Mouse (Mus musculus) mature B cell (primary cell): Measurements from ENCODE around the gene Siva1.

Experiments used
- in situ Hi-C: fragments of 300-500 bp; cut with MboI; formaldehyde crosslinking; loops from 2 replicates; pipeline ENCODE4 v1.14.3; 2019

Gene Siva1

DNA sequence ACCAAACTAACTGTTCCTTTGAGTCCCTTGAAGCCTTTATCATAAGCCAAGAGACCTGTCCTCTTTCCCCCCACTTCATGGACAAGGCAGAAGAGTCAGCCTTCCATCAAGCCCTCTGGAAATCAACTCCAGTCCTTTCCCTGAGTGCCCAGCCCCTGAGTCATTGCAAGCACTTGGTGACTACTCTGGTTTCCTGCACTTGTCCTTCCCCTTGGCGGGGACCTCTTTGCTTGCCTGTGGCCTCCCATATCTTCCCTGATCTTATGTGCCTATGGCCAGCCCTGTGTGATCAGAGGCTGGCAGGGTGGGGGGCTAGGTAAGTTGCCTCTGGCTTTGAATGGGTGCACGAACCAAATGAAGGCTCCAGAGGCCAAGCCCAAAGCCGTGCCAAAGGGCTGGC, 22.6 kb upstream of the Siva1 start:
- in situ Hi-C loops: no loop called here

DNA sequence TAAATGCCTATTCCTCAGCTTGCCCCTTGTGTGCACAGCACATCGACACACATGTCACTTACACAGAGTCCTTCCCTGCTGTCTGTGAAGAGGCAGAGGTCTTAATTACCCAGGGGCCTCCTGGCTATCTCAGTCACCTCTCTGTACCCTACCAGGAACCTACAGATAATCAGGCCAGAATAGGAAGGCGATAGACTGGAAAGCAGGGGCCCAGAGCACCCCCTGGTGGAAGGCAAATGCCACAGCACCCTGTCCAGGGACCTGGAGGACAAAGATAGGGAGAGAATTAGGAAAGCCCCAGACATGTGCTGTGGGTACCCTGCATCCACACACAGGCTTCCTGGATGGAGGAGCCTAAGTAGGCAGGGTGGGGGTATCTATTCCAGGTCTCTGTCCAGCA, 20.7 kb upstream of the Siva1 start:
- in situ Hi-C loops: no loop called here

DNA sequence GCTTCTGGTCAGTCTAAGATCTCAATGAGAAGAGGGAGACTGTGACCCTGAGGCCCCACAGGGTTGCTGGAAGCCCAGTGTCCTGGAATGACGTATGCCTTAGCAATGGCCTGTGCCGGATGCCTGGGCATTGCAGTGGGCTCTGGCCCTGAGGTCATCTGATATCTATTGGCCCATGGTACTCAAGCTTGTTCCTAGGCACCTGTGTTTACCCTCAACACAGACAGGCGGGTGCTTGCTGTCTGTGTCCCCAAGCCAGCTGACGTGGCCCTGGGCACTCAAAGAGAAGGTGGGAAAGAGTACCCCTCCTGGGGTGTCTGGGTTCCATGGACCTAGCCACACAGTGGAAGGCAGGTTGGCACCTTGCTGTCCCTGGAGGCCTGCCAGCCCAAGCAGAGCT, 18.8 kb upstream of the Siva1 start:
- in situ Hi-C loops: no loop called here

DNA sequence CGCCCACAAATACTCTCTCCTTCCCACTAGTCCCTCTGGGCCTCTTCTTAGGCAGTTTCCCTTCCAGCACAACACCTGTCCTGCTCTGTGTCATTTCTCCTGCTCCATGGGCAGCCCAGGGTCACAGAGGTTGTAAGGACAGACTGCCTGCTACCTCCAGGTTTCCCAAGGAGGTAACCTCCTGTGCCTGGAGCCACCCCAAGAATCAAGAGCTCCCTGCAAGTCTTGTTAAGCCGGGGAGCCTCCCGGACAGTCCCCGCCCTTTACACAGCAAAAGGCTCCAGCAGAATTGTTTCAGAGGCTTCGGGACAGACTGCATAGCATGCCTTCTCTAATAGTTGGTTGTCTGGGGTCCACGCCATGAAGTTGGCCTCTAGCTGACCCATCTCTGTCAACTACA, 18.0 kb upstream of the Siva1 start:
- in situ Hi-C loops: no loop called here

DNA sequence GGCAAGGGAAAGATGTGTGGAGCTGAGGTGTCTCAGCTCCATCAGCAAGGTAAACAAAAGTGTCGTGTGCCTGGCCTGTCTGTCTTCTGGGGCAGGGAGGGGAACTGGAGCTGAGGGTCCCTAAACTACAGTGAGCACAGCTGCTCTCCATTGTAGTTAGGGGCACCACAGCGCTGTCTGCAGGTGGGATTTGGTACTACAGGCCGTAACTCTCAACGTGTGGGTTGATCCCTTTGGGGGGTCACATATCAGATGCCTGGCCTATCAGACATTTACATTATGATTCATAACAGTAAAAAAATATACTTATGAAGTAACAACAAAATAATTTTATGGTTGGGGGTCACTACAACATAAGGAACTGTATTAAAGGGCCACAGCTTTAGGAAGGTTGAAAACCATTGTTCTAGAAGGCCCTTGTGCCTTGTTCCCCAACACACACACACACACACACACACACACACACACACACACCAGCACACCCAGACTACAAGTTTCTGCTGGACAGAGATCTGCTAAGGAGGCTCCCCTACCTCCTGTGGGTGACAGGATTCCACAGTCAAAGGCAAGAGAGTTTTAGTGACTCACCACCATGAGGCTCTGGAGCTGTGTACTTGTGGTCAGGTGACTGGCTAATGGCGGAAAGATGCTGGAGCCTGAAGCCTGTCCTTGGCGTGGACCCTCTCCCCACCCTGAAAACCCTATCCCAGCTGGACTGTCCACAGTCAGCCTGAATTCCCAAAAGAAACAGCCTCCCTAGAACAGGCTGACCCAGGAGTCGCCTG, 17.2 kb upstream of the Siva1 start:
- in situ Hi-C loops: no loop called here

DNA sequence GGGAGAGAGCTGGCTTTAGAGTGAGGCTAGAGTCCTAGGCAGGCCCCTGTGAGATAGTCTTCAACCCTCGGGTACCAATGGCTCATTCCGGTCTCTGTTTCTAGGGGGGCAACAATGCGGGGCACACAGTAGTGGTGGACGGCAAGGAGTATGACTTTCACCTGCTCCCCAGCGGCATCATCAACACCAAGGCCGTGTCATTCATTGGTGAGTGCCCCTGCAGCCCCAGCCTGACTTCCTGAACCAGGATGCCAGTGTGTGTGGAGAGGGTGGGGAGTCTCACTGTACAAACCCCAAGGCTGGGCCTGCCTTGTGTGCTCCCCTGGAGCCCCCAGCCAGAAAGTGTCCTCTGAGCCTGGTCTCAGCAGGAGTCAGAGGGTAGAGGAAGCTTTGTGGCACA, 16.3 kb upstream of the Siva1 start:
- in situ Hi-C loops: no loop called here

DNA sequence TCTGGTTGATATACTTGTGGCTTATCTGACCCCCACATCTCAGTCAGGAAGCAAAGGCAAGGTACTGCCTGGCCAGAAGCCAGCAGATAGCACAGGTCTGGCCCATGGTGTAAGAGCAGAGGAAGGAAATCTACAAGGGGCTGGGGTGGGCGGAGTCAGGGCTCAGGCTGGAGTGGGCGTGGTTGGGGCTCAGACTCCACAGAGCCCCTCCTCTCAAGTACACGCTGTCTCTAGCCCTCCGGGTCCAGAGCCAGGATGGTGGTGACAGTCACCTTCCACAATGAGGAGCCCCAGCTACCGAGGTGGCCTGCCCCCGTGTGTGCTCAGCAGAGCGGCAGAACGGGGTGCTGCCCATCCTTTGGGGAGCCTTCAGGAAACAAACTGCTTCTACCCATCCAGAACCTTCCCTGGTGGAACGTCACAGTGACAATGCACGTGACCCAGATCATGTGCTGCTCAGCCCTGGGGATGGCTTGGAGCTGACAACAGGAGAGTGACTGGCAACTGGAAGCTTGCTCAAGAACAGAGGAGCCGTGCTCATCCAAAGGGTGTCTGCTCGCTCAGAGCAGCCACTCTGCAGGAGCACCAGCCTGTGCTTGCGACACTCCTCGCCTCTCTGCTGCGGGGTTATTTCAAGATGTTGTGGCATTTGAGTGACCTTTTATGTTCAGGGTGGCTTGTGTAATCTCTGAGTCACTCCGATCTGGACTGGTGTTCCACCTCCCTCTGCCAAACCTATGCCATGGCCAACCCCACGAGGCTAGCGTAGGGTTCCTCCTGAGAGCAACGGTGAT, 15.4 kb upstream of the Siva1 start:
- in situ Hi-C loops: no loop called here

DNA sequence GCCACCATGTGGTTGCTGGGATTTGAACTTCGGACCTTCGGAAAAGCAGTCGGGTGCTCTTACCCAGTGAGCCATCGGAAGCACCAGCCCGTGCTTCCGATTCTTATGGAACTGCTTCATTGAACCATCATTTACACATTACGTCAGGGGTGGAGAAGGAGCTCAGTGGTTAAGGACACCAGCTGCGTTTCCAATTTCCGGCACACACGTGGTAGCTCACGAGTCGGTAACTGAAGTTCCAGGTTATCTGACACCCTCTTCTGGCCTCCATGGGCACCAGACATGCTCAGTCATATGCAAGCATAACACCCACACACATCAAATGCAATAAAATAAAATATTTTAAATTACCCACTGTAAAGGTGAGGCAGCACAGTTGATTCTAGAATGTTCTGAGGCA, 14.4 kb upstream of the Siva1 start:
- in situ Hi-C loops: no loop called here

DNA sequence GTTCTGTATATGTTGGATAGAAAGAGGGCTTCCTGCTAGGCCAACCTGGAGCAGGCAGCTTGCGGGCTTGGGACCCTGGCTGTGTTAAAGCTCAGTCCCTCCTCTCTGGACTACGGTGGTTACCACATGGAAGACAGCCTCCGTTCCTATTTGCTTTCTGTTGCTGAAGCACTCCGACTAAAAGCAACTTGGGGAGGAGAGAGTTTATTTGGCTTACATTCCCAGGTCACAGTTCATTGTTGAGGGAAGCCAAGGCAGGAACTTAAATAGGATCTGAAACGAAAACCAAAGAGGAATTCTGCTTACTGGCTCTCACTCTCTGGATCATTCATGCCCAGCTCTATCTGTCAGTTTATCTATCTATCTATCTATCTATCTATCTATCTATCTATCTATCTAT, 13.7 kb upstream of the Siva1 start:
- in situ Hi-C loops: no loop called here

DNA sequence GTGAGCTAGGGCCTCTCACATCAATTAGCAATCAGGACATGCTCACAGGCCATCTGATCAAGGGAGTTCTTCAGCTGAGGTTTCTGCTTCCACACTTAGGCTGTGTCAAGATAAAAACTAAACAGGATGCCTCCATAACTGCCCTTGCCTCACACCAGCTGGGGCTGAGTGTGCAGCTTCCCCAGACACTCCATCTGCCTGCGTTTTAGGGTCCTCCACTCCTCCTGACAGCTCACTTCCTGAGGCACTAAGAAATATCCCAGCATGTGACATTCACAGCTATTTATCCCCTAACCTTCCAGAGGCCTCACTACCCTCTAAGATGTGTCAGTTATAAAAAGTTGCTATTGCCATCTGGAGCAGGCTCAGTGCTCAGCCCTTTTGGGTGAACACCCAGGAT, 13.0 kb upstream of the Siva1 start:
- in situ Hi-C loops: no loop called here

DNA sequence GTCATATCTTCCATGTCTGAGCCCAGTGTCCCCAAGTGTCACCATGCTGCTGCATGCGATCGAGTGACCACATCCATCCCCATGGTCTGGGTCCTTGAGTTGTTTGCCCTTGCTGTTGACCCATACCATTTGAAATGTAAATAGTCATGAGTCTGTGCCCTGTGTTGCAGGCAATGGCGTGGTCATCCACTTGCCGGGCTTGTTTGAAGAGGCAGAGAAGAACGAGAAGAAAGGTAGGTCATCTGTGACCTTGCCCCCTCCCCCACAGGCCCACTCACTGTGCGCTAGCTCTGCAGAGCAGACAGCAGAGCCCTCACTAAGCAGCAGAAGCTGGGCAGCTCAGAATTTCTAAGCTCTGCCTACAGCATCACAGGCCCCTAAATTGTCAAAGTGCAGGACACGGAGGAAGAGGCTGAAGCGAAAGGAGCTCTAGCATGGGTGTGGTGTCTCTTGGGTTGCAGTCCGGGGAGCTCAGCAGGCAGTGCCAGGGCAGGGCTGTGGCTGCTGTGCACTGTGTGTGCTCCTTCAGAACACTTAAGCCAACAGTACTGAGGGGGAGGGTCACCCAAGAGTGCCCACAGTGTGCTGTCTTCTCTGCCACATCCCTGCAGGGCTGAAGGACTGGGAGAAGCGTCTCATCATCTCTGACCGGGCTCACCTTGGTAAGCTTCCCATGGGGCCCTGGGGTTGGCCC, 12.2 kb upstream of the Siva1 start:
- in situ Hi-C loops: no loop called here

DNA sequence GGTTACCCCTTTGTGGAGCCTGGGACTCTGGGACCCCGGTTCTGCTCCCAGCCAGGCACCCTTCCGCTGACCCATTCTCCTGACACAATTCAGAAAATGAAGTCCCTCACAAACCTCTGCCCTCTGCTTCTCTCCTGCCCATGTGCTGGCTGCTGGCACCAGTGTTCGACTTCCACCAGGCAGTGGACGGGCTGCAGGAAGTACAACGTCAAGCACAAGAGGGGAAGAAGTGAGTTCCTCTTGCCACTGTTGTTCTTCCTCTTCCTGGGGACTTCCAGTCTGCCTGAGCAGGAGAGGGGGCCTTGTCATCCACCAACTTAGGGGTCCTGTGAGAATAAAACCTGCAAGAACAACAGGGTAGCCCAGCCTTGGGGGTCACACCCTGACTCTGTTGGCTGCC, 11.6 kb upstream of the Siva1 start:
- in situ Hi-C loops: no loop called here

DNA sequence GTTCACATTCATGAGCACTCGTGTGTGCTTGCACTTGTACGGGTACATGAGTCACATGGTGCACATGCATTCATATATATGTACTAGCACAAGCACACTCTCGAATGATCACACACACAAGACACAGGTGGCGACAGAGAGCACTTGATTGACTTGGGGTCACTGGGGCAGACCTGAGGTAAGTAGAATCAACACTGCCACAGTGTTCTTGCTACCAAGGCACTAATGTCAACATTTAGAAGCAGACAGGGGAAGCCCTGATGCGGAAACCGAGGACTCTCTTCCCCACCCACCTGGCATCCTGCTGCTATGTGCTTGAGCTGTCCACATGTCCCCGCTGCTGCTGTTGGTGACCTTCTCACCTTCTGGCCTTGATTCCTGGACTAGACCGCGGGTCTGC, 10.8 kb upstream of the Siva1 start:
- in situ Hi-C loops: no loop called here

DNA sequence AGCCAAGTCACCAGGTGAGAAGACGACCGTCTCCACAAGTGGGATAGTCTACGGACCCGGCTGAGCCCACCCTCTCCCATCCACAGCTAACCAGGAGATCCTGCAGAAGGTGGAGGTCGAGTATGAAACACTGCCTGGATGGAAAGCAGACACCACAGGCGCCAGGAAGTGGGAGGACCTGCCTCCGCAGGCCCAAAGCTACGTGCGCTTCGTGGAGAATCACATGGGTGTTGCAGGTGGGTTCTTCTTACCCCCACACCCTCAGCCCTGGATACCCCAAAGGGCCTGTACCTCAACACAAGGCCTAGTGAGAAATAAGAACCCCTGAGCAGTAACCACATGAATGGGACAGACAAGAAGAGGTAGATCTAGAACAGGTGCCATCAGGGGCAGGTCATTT, 5.0 kb upstream of the Siva1 start:
- in situ Hi-C loops: no loop called here

DNA sequence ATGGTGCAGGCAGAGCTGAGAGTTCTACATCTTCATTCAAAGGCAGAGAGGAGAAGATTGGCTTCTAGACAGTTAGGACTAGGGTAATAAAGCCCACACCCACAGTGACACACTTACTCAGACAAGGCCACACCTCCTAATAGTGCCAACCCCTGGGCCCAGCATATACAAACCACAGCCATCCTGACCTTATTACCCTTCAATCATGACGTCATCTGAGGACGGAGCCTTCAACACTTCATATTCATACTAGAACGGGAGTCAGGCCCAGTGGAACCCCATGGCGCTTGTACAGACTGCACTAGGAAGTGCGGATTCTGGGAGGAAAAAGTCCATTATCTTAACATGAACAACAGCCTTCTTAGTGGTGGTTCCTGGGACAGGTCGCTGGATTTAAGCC, 1.4 kb upstream of the Siva1 start:
- in situ Hi-C loops: no loop called here

DNA sequence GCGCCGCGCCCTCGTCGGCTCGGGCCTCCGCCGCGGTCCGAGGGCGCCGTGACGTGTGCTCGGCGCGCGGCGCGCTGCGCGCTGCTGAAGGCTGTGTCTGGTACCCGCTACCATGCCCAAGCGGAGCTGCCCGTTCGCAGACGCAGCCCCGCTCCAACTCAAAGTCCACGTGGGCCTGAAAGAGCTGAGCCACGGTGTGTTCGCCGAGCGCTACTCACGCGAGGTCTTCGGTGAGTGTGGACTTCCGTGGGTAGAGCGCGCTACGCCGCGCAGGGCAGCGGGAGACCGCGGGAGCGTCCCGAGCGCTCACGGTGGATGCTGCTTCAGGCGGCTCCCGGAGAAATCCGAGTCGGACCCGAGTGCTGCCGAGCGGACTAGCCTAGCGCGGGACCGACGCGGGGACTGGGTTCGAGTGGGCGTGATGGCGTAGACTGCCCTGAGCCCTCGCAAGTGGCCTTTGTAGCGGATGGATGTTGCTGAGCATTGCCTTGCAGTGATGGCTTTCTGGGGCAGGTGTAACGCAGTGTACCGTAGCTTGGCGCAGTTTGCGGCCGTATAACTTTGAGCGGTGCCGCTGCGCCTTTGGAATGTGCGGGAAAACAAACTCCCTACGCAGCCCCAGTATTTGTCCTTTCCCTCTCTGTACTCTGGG, 502 bp downstream of the Siva1 start:
- in situ Hi-C loops: no loop called here

DNA sequence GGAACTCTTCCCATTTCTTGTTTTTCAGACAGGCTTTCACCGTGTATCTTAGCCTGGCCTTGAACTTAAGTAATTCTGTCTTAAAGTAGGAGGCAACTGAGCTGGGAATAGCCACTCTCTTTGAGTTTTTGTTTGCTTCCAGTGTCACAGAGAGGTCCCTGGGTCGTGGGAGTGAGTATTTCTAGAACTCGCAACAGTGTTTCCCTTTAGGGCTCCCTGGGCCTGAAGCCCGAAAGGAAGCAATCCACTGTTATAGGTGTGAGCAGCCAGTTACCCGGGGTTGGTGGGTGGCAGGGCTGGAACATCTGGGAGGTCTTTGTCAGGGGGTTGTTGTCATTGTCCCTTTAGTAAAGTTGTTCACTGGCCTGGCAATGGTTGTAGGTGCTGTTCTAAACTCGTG, 1.7 kb downstream of the Siva1 start:
- in situ Hi-C loops: no loop called here

DNA sequence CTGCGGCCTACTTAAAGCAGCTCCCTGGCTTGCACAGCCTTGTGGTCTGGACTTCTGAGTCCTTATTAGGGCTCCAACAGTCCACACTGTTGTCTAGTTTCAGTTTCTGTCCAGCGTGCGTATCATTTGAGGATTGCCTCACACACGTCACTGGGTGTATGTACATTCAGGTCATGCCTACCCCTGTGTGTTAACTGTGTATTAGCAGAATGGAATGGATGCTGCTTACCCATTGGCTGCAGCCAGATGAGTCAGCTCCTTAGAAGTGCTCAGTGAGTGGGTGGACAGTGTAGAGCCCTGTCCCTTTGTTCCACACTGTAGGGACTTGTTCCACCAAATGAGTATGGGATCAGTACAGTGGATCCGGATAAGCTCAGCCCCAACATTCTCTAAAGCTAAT, 3.6 kb downstream of the Siva1 start:
- in situ Hi-C loops: no loop called here

DNA sequence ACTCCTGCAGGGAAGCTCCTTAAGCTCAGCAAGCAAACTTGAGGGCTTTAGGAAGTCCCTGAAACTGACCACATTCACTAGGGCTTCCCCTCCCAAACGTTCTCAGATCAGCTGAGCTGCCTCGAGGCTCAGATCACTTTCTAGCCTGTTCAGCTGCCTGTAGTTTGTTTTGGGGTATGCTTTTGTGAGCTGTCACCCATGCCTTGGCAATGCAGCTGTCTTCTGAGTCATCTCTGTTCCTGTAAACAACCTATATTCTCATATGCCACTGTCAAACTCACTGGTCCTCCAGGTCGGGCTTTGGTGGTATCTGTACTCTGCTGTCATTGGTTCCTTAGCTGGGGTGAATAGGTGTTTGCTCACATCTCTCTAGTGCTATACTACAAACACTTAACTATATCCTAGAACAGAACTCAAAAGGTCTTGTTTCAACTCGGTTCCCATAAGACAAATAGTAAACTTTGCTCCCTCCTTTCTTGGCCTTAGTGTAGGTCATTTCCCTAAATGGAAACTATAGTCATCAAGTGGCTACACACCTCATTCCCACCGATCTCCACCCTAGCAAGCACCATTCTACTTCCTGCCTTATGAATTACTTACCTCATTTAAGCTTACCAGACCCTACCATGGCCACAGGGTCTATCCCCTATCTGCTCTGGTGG, 7.4 kb downstream of the Siva1 start:
- in situ Hi-C loops: loop anchor here (5.0 kb wide), 1 partner anchor 55 kb away; no protein-coding TSS in a partner anchor

DNA sequence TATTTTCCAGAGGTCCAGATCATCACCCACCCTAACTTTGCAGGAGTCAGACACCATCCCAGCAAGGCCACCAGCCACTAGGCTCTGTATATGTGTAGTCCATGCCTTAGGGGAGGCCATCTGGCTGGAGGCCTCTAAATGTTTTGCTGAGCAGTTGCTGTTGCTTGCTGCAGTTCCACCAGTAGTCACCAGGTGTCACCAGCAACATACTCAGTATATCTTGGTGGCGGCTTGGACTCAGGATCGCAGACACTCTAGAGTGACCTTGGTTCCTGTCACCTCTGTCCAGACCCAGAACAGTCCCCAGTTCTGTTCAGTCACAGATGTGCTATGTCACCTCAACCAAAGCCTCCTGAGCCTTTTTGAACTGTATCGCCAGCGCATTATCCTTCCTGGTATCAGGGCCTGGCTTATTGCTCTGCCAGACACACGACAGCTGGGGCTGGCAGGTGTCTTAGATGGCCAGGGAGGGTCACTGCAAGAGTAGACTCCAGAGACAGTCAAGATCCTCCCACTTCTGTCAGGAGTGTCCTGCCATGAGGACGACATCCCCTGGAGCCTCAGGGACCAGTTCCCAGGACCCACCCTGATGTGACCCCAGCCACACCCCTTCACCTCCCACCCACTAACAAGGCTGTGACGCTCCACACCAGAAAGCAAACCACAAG, 8.8 kb downstream of the Siva1 start:
- in situ Hi-C loops: loop anchor here (5.0 kb wide), 1 partner anchor 54 kb away; no protein-coding TSS in a partner anchor

DNA sequence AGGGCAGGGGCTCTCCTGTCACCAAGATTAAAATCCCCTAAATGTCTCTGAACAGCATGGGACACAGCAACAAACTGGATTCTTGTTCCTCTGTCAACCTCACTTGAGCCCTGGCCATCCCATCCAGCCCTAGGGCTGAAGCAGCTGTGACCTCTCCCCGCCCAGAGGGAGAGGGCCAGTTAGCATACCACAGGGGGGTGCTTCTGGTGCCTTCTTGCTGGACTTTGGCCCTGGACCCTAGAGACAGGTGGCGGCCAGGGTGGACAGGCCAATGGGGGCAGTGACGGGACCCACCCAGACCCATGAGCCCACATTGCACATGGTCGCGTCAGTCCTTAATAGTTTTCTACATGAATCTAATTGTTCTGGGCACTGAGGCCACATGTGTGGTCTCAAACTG, 9.6 kb downstream of the Siva1 start:
- in situ Hi-C loops: loop anchor here (5.0 kb wide), 1 partner anchor 53 kb away; no protein-coding TSS in a partner anchor
